Mouse (Mus musculus): Measurements from ENCODE around the gene Fam240a.

- TF ChIP-seq CTCF (IDR thresholded peaks at IDR 0.05; ENCODE audit: borderline replicate concordance, insufficient read depth, low read length) (no peak), POLR2A (IDR thresholded peaks at IDR 0.05; ENCODE audit: low read depth, low read length) (no peak)
Measured at GRCm38 (mm10) chr9:110945926-110946325, 29.3 kb upstream of the Fam240a start, which contains the start of gene Tdgf1.

Data from embryonic fibroblast, embryonic 13.5 days (primary cell).